Mouse (Mus musculus) heart, embryonic 11.5 days (tissue): ENCODE measurements around the gene Emd. TPM values are rescaled to one million over a fixed set of nuclear protein-coding genes. Genes with fewer than 3 reads are reported as not detected.

Experiments used
- ATAC-seq: fragments of 200-750 bp; cut with Nextera tagmentation; replicated peaks from 2 replicates; pipeline ENCODE4 v1.8.0; 2017; ENCODE audit warnings: moderate library complexity; ENCODE audit not compliant: insufficient number of reproducible peaks, low FRiP score, low TSS enrichment
- H3K27ac ChIP-seq: fragments of 300-500 bp; sonication (generic); 2 replicates; pipeline ENCODE4 v1.5.1; 2014; ENCODE audit warnings: mild to moderate bottlenecking, low read depth, low read length
- H3K27me3 ChIP-seq: fragments of 300-500 bp; sonication (generic); 2 replicates; pipeline ENCODE4 v1.6.1; 2014; ENCODE audit warnings: mild to moderate bottlenecking, low read length, mixed read lengths; ENCODE audit not compliant: control insufficient read depth, insufficient read depth
- H3K36me3 ChIP-seq: fragments of 300-500 bp; sonication (generic); 2 replicates; pipeline ENCODE4 v1.6.1; 2014; ENCODE audit warnings: mild to moderate bottlenecking, low read length, moderate library complexity, mixed read lengths; ENCODE audit not compliant: control insufficient read depth, insufficient read depth
- H3K4me1 ChIP-seq: fragments of 300-500 bp; sonication (generic); 2 replicates; pipeline ENCODE4 v1.6.1; 2014; ENCODE audit warnings: low read length; ENCODE audit not compliant: control insufficient read depth, insufficient read depth
- H3K4me2 ChIP-seq: fragments of 300-500 bp; sonication (generic); 2 replicates; pipeline ENCODE4 v1.6.1; 2014; ENCODE audit warnings: mild to moderate bottlenecking, moderate library complexity
- H3K4me3 ChIP-seq: fragments of 300-500 bp; sonication (generic); 2 replicates; pipeline ENCODE4 v1.5.1; 2014; ENCODE audit warnings: low read depth, low read length
- H3K9ac ChIP-seq: fragments of 300-500 bp; sonication (generic); 2 replicates; pipeline ENCODE4 v1.6.1; 2014; ENCODE audit warnings: mild to moderate bottlenecking, low read depth, low read length, moderate library complexity
- H3K9me3 ChIP-seq: fragments of 300-500 bp; sonication (generic); replicated peaks from 2 replicates; pipeline ENCODE4 v1.6.1; 2016; ENCODE audit warnings: low read length; ENCODE audit not compliant: control insufficient read depth
- WGBS: fragments of 180-500 bp; shearing (Covaris S2); extraction: QIAGEN DNeasy Blood & Tissue Kit; methylation state at CpG from one replicate; pipeline ENCODE4 v1.1.7; 2014; ENCODE audit not compliant: insufficient replicate concordance; 5-methylcytosine and 5-hydroxymethylcytosine counted together
- polyA plus RNA-seq: library from polyadenylated mRNA; unstranded; fragments of >200 nt; fragmentation: Nextera tagmentation; extraction: Ambion mirVana; gene quantifications from 2 replicates; pipeline ENCODE4 v1.2.1, GENCODE M21; 2014

Gene Emd
- polyA plus RNA-seq, 1 experiment from 2014 or later, result 22.3 TPM

DNA sequence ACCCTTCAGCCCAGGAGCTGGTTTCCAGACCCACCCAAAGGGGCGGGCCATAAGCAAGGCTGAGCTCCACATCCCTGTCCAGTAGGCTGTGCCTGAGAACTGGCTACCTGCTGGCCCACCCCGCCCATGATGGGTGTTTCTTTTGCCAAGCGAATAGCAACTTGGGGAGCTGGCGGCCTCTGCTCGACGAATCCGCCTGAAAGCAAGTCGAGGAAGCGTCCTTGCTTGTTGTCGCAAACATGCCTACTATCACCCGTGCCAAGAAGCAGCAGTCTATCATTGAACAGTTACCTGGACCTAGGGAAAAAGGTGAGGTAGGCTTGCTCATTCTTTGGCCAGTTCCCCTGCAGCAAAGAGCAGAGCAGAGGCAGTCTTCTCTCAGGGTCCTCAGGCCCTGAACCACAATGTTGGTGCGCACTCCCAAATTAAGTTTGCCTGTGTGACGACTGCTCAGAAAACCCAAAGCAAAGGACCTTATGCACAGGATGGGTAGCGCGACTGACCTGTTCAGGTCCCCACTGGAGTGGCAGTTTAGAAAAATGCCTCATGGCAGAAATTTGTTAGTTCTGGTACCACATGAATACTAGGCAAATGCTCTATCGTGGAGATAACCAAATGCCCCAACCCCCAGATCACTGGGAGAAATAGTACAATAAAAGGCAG is 27.4 kb downstream of the Emd start, which contains the start of the genes Taz and Dnase1l1:
Gene Taz (plus strand): TSS at position 181 of the 663 bp plus-strand sequence.
Gene Dnase1l1 (minus strand): TSS at position 606 of the 663 bp plus-strand sequence.
- Histone ChIP-seq H3K9me3 (no peaks in the 10 kb centered on the region), H3K27me3 (no peaks in the 10 kb centered on the region), H3K4me2 (peak within 1 kb of the TSS; percentile 79), H3K4me3 (peak within 1 kb of the TSS; percentile 55), H3K27ac (peak within 1 kb of the TSS; percentile 78), H3K9ac (peak within 1 kb of the TSS; percentile 73), H3K36me3 (no peaks in the 10 kb centered on the region), H3K4me1 (peaks cover 2% of the 10 kb centered on the region; the same call in 1 of the 2 replicates)
- peak; percentile 92 for ATAC-seq
- WGBS, result 15% methylated on average over 16 of the region's 16 CpGs

GRCm38 (mm10) chrX:74282395-74283091 is 28.1 kb downstream of the Emd start:
- H3K9ac ChIP-seq, result peak overlapping the region; percentile 73
- H3K4me3 ChIP-seq, result peak overlapping the region; percentile 55
- H3K36me3 ChIP-seq, result no peaks in the 10 kb centered on the region
- no peaks in the 10 kb centered on the region for H3K27me3 ChIP-seq
- WGBS, result 16% methylated on average over 39 of the region's 39 CpGs
- H3K9me3 ChIP-seq, result no peaks in the 10 kb centered on the region
- peaks cover 2% of the 10 kb centered on the region; the same call in 1 of the 2 replicates for H3K4me1 ChIP-seq
- ATAC-seq, result peak; percentile 40
- peak overlapping the region; percentile 79 for H3K4me2 ChIP-seq
- peak overlapping the region; percentile 78 for H3K27ac ChIP-seq

DNA sequence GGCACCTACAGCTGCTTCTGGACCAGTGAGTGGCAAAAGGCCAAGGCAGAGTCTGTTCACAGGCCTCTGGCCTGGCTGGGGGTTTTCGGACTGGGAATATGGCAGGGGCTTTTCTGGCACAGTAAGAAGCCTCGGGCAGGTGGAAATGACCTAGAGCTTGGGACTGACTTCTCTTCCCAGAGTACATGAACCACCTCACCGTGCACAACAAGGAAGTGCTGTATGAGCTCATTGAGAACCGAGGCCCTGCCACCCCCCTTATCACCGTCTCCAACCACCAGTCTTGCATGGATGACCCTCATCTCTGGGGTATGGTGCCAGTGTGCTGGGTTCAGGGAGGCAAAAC is 28.6 kb downstream of the Emd start:
- 55% methylated on average over 5 of the region's 5 CpGs for WGBS
- Histone ChIP-seq H3K9me3 (no peaks in the 10 kb centered on the region), H3K4me2 (peak overlapping the region; percentile 79), H3K27ac (peak overlapping the region; percentile 78), H3K4me3 (peak overlapping the region; percentile 55), H3K27me3 (no peaks in the 10 kb centered on the region), H3K9ac (peak overlapping the region; percentile 73), H3K36me3 (no peaks in the 10 kb centered on the region), H3K4me1 (peaks cover 2% of the 10 kb centered on the region; the same call in 1 of the 2 replicates)
- no peak for ATAC-seq

- H3K36me3 ChIP-seq, result no peaks in the 10 kb centered on the region; the same call in 1 of the 2 replicates
- 64% methylated on average over 4 of the region's 4 CpGs for WGBS
- H3K4me2 ChIP-seq, result no peak overlapping the region
- no peaks in the 10 kb centered on the region for H3K9me3 ChIP-seq
- no peak for ATAC-seq
- no peaks in the 10 kb centered on the region for H3K27me3 ChIP-seq
- H3K27ac ChIP-seq, result no peak overlapping the region
- no peak overlapping the region for H3K9ac ChIP-seq
- H3K4me3 ChIP-seq, result no peak overlapping the region
- H3K4me1 ChIP-seq, result 0 out of 2 replicates have a peak, but pooled peaks cover 3% of the 10 kb centered on the region
These were observed 38.9 kb downstream of the Emd start for GRCm38 (mm10) chrX:74293431-74293830.

GRCm38 (mm10) chrX:74296538-74297448 is 42.3 kb downstream of the Emd start, which contains the start of gene Atp6ap1:
Gene Atp6ap1, plus strand, starts transcription at chrX:74297097.
- H3K27ac ChIP-seq, result peak within 1 kb of the TSS; percentile 54
- peak; percentile 98 for ATAC-seq
- H3K9ac ChIP-seq, result peak within 1 kb of the TSS; percentile 80
- H3K36me3 ChIP-seq, result peaks cover 3% of the 10 kb centered on the region; the same call in 1 of the 2 replicates
- H3K9me3 ChIP-seq, result no peaks in the 10 kb centered on the region
- 15% methylated on average over 34 of the region's 37 CpGs for WGBS
- H3K4me2 ChIP-seq, result peak within 1 kb of the TSS; percentile 72
- H3K27me3 ChIP-seq, result no peaks in the 10 kb centered on the region
- 0 out of 2 replicates have a peak, but pooled peaks cover 3% of the 10 kb centered on the region for H3K4me1 ChIP-seq
- H3K4me3 ChIP-seq, result peak within 1 kb of the TSS; percentile 67

- no peak overlapping the region for H3K27ac ChIP-seq
These were observed 43.9 kb downstream of the Emd start for GRCm38 (mm10) chrX:74298348-74298747.

GRCm38 (mm10) chrX:74299721-74300120 is 45.2 kb downstream of the Emd start:
- H3K27ac ChIP-seq, result no peak overlapping the region
- H3K4me3 ChIP-seq, result no peak overlapping the region
- H3K9me3 ChIP-seq, result no peaks in the 10 kb centered on the region
- no peak for ATAC-seq
- WGBS, result 86% methylated on average over 3 of the region's 3 CpGs
- H3K4me1 ChIP-seq, result 0 out of 2 replicates have a peak, but pooled peaks cover 3% of the 10 kb centered on the region
- no peaks in the 10 kb centered on the region for H3K27me3 ChIP-seq
- no peak overlapping the region for H3K9ac ChIP-seq
- H3K4me2 ChIP-seq, result no peak overlapping the region
- H3K36me3 ChIP-seq, result peaks cover 5% of the 10 kb centered on the region

More at GRCm38 (mm10) chrX:74298348-74298747, 43.9 kb downstream of the Emd start:
- Histone ChIP-seq H3K27me3 (no peaks in the 10 kb centered on the region), H3K36me3 (peaks cover 5% of the 10 kb centered on the region), H3K9ac (no peak overlapping the region), H3K4me3 (no peak overlapping the region), H3K9me3 (no peaks in the 10 kb centered on the region), H3K4me1 (0 out of 2 replicates have a peak, but pooled peaks cover 3% of the 10 kb centered on the region), H3K4me2 (no peak overlapping the region)
- 74% methylated on average over 1 of the region's 1 CpGs for WGBS
- ATAC-seq, result no peak
